Mouse (Mus musculus): Measurements from ENCODE around the gene Lmcd1.

Gene Lmcd1

DNA sequence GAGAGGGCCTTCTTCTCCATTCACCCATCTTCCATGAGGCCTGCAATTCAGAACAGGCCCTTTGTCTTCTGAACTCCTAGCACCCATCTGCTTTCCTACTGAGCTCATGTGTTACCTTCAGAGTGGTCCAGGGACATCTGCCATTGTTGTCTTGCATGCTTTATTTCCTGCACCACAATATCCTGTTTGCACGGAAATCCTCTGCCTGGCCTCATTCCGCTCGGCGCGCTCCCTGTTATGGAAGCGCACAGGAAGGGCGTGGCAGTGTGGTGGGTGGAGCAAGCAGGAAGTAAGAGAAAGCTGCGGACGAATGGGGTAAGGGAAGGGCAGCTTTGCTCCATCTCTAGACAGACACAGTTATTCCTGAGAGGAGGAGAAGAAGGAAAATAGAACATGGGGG lies 14.1 kb downstream of the Lmcd1 start:
- DNase-seq (ENCODE audit: low spot score in 2 of 2) = no peak

DNA sequence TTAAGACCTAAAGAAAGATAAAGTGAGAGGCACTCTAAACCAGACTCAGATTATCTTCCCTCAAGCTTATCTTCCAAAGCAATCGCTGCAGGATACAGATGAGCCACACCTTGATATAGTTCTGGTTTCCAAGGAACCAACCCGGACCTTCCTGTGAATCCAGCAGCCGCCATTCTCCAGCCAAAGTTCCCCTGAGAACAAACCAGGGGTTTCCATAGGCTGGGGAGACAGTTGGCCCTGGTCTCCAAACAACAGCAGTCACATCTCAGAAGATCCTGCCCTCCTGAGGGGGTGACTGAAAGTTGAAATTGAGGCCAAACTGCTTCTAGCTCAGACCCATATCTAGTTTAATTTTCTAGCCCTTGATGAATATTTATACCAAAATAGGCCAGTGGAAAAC lies 14.7 kb downstream of the Lmcd1 start:
- DNase-seq (ENCODE audit: low spot score in 2 of 2) = no peak

DNA sequence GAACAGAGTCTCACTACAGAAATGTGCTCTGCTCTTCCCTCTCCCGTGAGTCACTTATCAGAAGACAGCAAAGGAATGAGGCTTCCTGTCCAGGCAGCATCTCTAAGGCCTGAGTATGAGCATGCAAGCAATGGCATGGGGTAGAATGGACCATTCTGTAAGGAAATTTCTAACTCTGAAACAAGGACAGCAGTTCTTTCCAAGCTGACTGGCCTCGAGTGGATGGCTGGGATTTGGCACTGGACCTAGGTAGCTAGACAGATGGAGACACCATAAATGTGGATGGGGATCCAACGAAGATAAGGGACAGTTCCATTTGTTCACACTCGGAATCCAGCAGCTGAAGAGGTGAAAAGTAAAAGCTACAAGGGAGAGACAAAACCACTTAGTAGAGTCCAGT lies 17.6 kb downstream of the Lmcd1 start:
- DNase-seq (ENCODE audit: low spot score in 2 of 2) = no peak

DNA sequence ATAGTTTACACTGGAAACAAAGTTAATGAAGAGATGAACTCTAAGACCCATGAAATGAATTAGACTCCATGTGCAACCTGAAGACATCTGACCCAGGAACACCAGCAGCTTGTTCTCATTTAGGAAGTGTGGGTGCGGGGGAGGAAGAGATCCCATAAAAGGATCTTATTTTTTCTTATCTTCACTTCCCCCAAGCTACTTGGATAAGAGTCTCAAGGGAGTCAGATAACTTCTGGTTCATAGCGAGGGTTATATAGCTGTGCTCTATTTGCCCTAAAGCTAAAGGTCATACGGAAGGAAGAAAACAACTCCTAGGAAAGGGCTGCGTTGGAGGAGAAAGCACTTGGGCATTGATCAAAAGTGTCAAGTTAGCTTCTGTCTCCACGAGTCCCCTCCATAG lies 19.8 kb downstream of the Lmcd1 start:
- no peak for DNase-seq (ENCODE audit: low spot score in 2 of 2)

DNA sequence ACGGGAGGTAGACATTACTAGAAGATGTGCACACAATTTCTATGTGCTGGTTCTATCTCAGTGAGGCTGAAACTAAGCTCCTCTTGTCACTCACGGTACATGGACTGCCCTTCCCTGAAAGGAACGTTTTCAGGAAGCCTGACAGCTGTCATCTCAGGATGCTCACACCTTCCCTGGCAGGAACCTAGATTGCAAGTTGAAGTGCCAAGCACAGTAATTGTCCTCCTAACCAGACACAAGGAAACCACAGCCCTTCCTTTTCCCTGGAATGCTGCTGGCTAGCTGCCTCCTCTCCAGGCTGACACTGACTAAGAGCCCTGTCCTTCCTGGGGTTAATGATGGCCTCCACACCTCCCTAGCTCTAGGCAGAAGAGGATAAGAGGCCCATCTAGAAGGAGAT lies 21.7 kb downstream of the Lmcd1 start:
- DNase-seq (ENCODE audit: low spot score in 2 of 2) = no peak

DNA sequence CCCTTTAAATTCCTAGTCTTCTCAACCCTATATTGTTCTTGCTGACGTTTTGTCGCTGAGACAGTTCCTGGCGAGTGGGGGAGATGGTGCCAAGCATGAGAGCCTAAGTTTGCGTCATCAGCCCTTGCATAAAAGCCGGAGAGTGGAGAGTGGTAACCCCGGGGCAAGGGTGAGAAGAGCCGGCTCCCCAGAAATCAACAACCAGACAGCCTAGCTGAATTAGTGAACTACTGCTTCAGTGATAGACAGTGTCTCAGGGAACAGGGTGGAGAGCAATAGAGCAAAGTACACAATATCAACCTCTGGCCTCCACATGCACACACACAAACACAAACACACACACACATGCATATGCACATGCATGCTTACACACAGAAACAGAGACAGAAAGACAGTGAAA lies 26.6 kb downstream of the Lmcd1 start:
- DNase-seq (ENCODE audit: low spot score in 2 of 2) = no peak

DNA sequence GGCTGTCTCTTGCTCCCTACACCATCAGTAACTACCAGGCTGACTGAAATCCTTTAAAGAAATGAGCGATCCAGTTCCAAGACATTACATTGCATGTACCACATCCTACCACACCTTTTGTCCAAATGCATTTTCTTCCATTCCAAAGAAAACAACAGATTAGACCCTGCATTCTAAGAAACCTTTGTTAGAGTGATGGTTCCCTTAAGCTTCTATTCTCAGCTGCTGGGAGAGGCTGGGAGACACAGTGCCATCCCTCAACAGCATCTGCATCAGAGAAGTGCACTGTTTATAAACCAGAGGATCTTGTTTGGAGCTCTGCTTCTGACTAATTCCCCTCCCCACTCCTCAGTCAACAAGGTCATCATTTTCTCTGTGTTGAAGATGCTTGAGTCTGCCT lies 27.1 kb downstream of the Lmcd1 start:
- DNase-seq (ENCODE audit: low spot score in 2 of 2) = no peak

DNA sequence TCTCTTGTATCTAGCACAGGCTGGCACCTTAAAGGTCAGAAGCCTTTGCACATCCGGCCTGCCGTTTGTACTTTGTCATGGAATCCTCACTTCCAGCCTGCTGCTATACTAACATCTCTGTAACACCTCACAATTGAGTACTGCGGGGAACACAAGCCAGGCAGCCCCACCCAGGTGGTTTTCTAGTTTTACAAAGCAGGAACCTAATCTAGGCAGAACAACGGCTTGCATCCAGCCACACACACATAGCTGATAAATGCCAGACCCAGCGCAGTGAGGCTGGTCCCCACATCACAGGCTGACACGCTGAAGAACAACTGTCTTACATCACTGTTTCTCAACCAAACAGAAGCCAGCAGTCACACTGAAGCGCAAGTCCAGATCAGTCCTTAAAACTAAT lies 28.7 kb downstream of the Lmcd1 start:
- DNase-seq (ENCODE audit: low spot score in 2 of 2) = no peak

DNA sequence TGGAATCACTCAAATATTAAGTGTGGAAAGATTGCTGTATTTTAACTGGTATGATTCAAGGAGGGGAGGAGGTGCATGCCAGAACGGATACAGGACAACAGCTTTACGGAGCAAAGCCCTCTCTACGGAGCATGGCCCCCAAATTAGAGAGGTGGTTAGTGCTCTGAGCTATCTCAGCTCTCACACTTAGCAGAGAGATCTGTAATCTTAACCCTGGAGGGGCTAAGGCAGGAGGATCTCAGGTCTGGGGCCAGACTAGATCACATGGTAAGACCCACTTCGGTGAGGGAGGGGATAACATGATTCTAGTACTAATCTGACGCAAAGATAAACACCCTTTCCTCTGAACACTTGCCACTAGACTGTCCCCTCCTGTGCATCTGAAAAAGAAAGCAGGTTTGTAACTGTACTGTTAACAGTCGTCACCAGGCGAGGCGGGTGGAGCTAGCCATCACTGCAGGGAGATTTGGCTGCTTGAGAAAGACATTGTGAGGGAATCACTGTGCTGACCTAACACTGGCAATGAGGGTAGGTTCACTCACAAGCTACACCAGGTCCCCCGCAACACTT lies 29.3 kb downstream of the Lmcd1 start:
- no peak for DNase-seq (ENCODE audit: low spot score in 2 of 2)

DNA sequence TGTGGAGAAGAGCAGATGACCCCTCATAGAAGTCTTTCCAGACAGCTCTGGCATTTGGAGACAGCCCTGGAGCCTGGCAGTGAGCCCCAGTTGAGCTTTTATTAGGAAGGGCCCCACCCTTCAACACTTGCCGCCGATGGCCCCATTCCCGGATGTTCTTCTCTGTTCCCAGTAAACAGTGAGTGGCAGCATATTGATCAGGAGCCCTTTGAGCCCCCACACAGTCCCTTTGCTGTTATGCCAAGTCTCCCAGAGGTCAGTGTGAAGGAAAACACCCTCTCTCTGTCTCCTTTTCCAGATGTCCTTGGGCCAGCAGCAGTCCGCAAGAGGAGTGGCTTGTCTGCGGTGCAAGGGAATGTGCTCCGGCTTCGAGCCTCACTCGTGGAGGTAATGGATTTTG lies 31.2 kb downstream of the Lmcd1 start:
- no peak for DNase-seq (ENCODE audit: low spot score in 2 of 2)

DNA sequence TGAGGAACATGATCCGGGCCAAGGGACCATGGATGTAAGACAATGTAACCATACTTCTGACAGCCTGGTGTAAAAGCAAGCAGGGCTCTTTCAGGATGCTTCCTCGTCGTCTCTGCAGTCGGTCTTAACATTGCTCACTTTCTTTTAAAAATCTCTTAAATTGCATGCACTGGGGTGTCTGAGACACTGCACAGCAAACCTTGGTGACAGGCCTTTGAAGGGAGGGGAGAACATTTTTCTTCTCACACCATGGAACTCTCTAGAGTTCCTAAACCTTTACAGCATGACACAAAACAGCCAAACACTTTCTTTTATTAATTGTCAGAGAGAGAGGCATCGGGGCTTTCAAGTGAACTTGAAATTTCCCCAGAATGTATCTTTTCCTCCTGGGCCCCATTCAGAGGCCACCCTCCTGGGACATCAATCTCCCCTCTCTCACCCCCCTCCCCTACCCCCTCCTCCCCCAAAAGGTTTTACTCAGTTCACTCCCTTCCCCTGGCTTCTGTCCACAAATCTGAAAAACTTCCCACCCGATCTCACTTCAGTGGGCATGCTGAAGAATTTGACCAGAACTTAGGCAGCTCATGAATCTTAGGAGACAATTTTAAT lies 35.9 kb downstream of the Lmcd1 start:
- no peak for DNase-seq (ENCODE audit: low spot score in 2 of 2)

DNA sequence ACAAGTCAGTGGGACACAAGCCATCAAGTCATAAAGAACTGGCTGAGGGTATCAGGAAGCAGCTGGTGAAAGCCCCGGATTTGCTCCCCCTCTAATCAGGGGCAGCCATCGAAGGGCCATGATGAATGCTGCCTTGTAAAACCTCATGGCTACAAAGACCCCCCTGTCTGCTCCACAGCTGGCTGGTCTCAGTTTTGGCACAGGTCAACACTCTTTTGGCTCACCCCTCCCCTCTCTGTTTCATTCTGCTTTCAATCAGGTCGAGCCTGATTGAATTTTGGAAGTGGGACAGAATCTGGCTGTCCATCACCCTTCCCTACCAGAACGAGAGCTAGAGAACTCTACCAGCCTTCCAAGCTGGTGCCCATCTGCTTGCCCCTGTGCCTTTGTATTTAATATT lies 37.8 kb downstream of the Lmcd1 start:
- DNase-seq (ENCODE audit: low spot score in 2 of 2) = peak; percentile 6 to 23

DNA sequence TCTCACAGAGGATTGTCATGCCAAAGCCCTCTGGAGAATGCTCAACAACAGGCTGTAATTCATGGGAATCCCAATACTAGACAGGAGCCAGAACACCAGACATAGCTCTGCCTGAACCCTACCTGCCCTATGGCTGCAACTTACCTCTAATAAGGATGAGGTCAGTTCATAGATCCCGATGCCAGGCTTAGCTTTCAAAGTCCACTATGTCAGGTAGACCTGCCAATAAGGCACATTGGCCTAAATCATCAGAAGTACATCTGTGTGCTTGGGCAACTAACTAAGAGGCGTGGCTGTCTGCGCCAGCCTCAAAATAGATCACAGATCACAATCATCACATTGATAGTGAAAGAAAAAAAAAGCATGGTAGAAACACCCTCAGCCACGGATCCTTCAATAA lies 45.9 kb downstream of the Lmcd1 start:
- no peak for DNase-seq (ENCODE audit: low spot score in 2 of 2)

DNA sequence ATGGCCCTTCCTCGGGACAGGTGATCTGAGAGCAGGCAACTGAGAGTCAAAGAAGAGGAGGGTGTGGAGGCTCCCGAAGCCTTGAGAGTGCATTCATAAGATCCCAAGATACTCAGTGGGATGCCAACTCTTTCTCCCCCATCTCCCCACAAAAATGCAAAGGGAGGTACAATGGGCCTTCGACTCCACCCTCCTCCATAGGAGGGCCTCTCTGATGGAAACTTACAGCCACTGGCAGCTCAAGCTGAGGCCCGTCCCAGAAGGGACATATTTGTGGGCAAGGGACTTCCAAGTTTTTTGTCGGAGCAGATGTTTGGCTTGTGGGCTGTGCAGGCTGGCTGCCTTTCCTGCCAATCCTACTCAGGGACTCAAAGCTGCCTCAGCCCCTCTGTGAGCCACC lies 47.1 kb downstream of the Lmcd1 start:
- peak in 1 of 2 experiments; percentile 12 for DNase-seq (ENCODE audit: low spot score in 2 of 2)

DNA sequence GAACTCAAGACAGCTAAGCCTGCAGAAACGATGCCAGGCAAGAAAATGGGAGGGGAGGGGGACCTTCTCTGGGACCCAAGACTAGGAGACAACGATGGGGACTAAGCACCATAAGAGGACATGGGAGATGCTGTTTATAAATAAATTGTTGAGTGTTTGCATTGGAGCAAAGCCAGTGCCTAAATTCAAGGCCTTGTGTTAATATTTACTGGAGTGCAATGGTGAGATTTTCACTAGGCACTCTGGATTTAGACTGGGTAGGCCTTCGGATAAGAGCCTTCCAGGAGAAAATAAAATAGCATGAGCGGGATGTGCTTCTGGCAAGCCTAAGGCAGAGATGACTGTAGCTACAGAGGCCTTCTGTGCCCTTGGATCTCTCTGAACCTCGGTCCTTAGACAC lies 49.4 kb downstream of the Lmcd1 start:
- no peak for DNase-seq (ENCODE audit: low spot score in 2 of 2)

DNA sequence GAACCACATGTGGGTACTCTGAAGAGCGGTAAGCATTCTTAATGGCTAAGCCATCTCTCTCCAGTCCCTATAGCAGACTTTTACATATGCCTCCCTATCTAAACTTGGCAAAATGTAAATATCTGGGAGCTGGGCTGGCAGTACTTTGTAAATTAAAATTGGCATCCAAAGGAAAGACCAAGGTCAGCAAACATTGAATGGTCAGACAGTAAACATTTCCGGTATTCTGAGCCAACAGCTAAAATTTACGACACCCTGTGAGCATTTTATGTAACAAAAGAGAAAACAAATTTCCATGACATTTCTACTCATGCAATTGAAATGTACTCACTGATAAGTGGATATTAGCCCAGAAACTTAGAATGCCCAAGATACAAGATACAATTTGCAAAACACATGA lies 51.7 kb downstream of the Lmcd1 start:
- DNase-seq (ENCODE audit: low spot score in 2 of 2) = no peak

DNA sequence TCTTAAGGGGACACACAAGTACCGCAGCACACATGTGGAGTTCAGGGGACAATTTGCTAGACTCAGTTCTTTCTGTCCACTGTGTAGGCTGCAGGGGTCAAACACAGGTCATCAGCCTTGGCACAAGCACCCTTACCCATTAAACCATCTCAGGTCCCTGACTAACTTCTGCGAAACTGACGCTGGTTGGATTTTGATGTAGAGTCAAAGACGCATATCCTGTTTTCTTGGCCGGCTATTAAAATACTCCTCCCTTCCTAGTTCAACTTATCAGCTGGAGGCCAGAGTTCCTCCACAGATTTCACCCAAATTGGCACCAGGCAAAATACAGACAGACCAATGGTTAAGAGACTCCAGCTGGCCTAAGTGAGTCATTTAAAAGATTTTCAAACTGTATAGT lies 54.2 kb downstream of the Lmcd1 start:
- DNase-seq (ENCODE audit: low spot score in 2 of 2) = no peak

DNA sequence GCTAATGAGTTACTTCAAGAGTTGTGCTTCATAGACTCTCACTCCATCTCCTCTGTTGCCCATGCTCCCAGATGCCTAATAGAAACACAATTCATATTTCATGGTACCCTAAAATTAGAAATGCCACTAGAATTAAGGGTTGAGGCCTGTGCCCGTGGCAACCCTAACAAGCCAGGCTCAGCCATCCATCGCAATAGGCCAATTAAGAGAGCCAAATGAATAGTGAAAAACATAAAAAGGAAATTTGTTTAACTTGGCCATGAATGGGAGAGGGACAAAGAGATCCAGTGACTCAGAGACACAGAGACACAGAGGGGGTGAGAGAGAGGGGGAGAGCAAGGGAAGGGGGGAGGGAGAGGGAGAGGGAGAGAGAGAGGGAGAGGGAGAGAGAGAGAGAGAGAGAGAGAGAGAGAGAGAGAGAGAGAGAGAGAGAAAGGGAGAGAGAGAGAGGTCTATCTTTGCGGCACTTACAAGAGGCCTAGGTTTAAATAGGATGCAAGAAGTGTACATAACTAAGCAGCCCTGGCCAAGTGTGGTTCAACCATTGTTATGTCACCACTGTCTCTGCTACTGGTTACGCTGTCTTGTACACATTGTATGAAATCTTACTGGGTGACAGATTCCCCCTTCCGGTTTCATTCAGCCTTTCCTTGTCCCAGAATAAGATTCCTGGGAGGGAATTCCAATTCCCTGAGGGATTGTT lies 57.1 kb downstream of the Lmcd1 start:
- DNase-seq (ENCODE audit: low spot score in 2 of 2) = no peak

DNA sequence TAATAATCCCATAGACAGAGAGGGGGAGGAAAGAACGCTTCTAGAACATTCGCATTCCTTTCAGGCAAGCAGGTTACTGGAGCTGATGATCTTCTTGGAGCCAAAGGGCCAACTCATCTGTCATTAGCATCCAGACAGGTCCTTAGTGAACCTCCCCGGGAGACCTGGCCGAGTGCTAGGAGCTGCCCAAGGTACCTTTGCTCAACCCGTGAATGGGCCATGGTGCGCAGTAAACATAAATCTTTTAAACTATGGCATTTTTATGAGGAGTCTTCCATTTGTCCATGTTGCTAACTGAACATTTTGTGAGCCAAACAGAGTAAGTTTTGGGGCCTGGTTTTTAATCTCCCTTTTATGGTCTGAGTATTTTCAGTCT lies 57.7 kb downstream of the Lmcd1 start:
- DNase-seq (ENCODE audit: low spot score in 2 of 2) = no peak

DNA sequence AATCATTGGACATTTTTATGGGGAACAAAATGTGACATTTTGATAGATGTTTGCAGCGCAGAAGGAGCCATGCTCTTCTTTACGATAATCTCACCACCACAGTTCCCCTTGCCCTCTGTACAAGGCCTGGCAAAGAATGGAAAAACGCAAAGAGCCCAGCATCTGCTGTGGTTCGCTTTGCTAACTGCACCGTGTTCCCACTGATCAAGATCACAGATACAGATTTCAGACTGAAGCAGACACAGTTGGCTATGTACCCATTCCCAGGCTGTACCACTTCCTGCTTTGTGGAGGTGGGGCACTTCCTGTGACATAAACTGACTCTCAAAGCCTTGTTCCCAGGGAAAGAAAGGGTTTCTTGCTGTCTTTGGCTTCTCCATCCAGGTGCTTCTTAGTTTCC lies 60.4 kb downstream of the Lmcd1 start:
- DNase-seq (ENCODE audit: low spot score in 2 of 2) = no peak

DNA sequence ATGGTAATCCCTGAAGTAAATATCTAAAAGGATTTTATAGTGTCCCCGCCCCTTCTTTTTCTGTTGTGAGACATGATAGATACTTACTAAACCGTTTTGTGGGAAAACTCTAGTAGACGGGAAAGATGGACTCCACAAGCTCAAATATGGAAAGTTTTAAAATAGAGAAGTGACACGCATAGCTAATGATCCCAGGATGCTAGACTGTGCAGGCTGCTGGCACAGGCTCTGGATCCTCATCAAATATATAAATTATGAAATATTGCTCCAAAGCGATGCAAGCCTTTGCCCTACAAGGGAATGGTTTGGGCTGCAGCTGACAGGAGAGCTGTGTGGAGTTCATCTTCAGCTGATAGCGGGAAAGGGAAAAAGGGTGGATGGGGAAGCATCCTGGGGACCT lies 64.1 kb downstream of the Lmcd1 start:
- DNase-seq (ENCODE audit: low spot score in 2 of 2) = no peak

DNA sequence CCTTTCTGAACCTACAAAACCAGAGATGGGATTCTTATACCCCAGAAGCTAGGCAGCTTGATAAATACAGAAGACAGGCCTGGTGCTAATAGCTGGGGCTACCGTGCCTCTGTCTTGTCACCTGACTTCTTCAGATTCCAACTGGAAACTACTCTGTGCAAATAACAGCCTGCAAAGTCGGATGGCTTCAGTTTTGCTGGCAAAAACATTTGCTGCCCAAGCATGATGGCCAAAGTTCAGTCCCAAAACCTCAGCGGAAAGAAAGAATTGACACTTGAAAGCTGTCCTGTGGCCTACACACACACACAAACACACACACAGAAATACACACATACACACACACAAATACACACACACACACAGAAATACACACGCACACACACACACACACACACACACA lies 65.5 kb downstream of the Lmcd1 start:
- DNase-seq (ENCODE audit: low spot score in 2 of 2) = no peak

DNA sequence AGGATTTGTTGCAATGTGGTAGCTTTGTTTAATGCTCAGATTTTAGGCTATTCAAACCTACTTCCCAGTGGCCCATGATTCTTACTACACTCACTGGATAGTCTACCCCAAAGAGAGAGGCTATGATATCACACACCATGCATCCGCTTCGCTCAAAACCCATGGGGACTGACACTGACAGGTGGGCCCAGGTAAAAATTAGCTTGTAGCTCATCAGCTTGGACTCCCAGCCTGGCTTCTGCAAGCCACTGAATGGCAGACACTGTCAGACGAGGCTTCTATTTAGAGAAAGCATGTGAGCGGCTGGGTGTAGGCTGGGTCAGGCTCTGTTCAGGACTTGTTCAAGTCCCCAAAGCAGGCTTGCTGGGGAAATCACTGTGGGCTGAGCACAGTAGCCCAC lies 76.9 kb downstream of the Lmcd1 start:
- DNase-seq (ENCODE audit: low spot score in 2 of 2) = no peak

DNA sequence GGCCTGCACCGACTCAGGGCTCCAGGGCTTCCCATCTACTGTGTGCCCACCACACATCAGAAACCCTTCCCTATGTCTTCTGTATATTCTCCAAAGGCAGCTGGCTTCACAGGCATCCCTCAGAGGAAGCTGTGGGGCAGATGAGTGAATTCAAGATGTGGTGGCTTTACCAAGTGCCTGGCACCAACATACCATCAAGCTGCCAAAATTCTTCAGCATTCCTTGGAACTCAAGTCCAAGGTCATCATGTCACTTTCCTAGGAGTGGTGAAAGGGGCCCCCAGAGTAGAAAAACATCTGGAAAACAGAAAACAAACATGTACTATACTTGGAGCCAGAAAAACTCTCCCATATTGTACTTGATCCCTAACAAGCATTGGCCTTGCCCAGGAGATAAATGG lies 85.8 kb downstream of the Lmcd1 start:
- DNase-seq (ENCODE audit: low spot score in 2 of 2) = no peak
